Mouse (Mus musculus) forebrain, embryonic 13.5 days (tissue): ENCODE data around the gene Hmg20b. TPM values are rescaled to one million over a fixed set of nuclear protein-coding genes. Genes with fewer than 3 reads are reported as not detected.

Experiments
- ATAC-seq: fragments of 200-750 bp; cut with Nextera tagmentation; 2 replicates; pipeline ENCODE4 v1.8.0; 2017
- H3K27ac ChIP-seq: fragments of 300-500 bp; sonication (generic); 2 replicates; pipeline ENCODE4 v1.5.1; 2015; ENCODE audit warnings: inconsistent platforms, mild to moderate bottlenecking, moderate library complexity
- H3K27me3 ChIP-seq: fragments of 300-500 bp; sonication (generic); 2 replicates; pipeline ENCODE4 v1.6.1; 2015; ENCODE audit warnings: mild to moderate bottlenecking, inconsistent platforms
- H3K36me3 ChIP-seq: fragments of 300-500 bp; sonication (generic); 2 replicates; pipeline ENCODE4 v1.6.1; 2015; ENCODE audit warnings: mild to moderate bottlenecking, inconsistent platforms; ENCODE audit not compliant: poor library complexity, severe bottlenecking
- H3K4me1 ChIP-seq: fragments of 300-500 bp; sonication (generic); 2 replicates; pipeline ENCODE4 v1.6.1; 2015; ENCODE audit warnings: inconsistent platforms
- H3K4me2 ChIP-seq: fragments of 300-500 bp; sonication (generic); 2 replicates; pipeline ENCODE4 v1.6.1; 2015; ENCODE audit warnings: inconsistent platforms, mild to moderate bottlenecking, moderate library complexity
- H3K4me3 ChIP-seq: fragments of 300-500 bp; sonication (generic); 2 replicates; pipeline ENCODE4 v1.5.1; 2015; ENCODE audit warnings: mild to moderate bottlenecking, inconsistent platforms
- H3K9ac ChIP-seq: fragments of 300-500 bp; sonication (generic); 2 replicates; pipeline ENCODE4 v1.6.1; 2015; ENCODE audit warnings: mild to moderate bottlenecking, inconsistent platforms
- H3K9me3 ChIP-seq: fragments of 300-500 bp; sonication (generic); replicated peaks from 2 replicates; pipeline ENCODE4 v1.6.1; 2016; ENCODE audit warnings: inconsistent platforms
- WGBS: fragments of 180-500 bp; shearing (Covaris S2); methylation state at CpG from one replicate; pipeline ENCODE4 v1.1.7; 2015; 5-methylcytosine and 5-hydroxymethylcytosine counted together
- polyA plus RNA-seq: library from polyadenylated mRNA; unstranded; fragments of >200 nt; fragmentation: Nextera tagmentation; extraction: Ambion mirVana; gene quantifications from 2 replicates; pipeline ENCODE4 v1.2.1, GENCODE M21; 2015

Hmg20b gene
- polyA plus RNA-seq, 1 experiment from 2014 or later: 60.6 TPM

DNA sequence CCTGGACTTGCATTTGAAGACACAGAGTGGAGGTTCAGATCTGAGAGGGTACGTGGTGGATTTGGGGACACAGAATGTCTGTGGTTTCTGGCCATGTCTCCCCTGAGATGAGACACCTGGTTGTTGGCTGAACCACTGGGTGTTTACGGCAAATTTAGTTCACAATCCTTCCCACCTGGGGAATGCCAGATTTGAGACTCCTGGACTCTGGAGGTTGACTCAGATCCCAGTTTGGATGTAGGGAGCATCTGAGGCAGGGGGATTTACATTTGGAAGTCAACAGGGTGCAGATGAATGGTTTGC, 27.0 kb upstream of the Hmg20b start:
- H3K27ac ChIP-seq: peak overlapping the region; percentile 73; the same call in 1 of the 2 replicates

DNA sequence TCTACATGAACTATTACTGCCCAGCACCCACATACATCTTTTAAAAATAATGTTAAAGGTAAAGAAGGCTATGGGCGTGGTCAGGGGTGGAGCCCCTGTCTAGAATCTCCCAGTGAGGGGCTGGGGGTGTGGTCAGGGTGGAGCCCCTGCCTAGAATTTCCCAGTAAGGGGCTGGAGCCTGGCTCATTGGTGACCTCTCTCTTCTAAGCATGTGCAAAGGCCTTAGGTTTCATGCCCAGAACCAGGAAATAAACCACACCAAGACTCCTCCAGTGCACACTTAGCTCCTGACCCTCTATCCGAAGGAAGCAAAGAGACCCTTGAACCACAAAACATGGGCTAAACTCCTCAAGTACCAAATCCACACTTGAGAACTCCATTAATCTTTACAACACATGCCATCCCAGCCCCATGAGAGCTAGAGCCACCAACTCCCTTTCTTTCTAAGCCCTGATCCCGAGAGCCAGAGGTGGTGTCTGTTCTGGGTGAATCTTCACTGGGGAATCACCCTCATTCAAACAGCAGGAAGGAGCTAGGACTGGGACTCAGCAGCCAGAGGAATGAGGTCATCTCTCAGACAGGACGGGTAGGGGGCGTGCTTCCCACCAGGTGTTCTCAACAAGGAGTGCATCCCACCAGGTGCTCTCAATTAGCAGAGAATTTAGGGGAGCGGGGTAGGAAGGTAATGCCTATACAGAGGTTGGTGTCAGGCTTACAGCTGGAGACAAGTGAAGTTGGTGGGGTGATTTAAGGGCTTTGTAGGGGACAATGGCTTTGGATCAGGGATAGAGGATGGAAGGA, 26.5 kb upstream of the Hmg20b start:
- Histone ChIP-seq H3K9ac (peak overlapping the region; percentile 94), H3K27ac (peak overlapping the region; percentile 73; the same call in 1 of the 2 replicates), H3K4me3 (peak overlapping the region; percentile 83), H3K4me2 (peak overlapping the region; percentile 92), H3K36me3 (peaks cover 39% of the 10 kb centered on the region), H3K27me3 (no peaks in the 10 kb centered on the region), H3K4me1 (peaks cover 32% of the 10 kb centered on the region), H3K9me3 (no peaks in the 10 kb centered on the region)
- ATAC-seq: no peak
- 45% methylated on average over 6 of the region's 6 CpGs for WGBS

More for the DNA sequence above, 27.0 kb upstream of the Hmg20b start:
- Histone ChIP-seq H3K36me3 (peaks cover 38% of the 10 kb centered on the region), H3K27me3 (no peaks in the 10 kb centered on the region), H3K4me2 (peak overlapping the region; percentile 92), H3K9ac (peak overlapping the region; percentile 94), H3K9me3 (no peaks in the 10 kb centered on the region), H3K4me1 (peaks cover 32% of the 10 kb centered on the region), H3K4me3 (peak overlapping the region; percentile 83)
- ATAC-seq: no peak
- 55% methylated on average over 2 of the region's 2 CpGs for WGBS

DNA sequence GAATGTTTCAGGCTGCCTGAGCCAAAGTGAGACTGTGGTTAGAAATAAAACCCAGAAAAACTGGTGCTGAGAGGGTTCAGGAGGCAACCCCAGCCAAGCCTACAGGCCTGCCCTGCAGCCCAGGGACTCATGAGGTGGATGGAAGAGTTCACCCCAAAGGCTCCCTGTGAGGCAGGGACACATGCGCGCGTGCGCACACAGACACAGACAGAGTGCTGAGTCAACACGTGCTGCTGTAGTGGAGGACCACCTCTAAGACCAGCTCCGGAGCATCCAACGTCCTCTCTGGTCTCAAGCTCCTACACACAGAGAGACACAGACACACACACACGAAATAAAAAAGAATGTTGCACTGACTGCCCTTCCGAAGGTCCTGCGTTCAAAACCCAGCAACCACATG, 25.0 kb upstream of the Hmg20b start:
- H3K36me3 ChIP-seq: peaks cover 54% of the 10 kb centered on the region
- H3K27ac ChIP-seq: no peak overlapping the region
- H3K4me3 ChIP-seq: no peak overlapping the region
- no peak overlapping the region for H3K4me2 ChIP-seq
- H3K9me3 ChIP-seq: no peaks in the 10 kb centered on the region
- no peaks in the 10 kb centered on the region for H3K27me3 ChIP-seq
- no peak for ATAC-seq
- H3K4me1 ChIP-seq: peaks cover 32% of the 10 kb centered on the region
- H3K9ac ChIP-seq: no peak overlapping the region
- WGBS: 91% methylated on average over 10 of the region's 10 CpGs

DNA sequence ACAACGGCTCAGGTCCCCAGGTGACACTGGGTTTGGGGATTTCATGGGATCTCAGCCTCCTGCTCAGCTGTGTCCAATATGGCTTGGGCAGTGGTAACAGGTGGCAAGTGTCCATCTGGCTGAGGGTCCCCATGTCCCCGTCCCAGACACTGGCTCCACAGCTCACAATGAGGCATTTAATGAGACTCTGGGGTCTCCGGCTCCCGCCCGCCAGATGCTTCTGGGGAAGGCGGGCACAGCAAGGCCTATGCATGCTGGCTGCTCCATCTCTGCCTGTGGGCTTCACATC, 16.9 kb upstream of the Hmg20b start:
- Histone ChIP-seq H3K4me1 (peaks cover 37% of the 10 kb centered on the region), H3K4me2 (no peak overlapping the region), H3K4me3 (no peak overlapping the region), H3K27ac (no peak overlapping the region), H3K9me3 (no peaks in the 10 kb centered on the region), H3K27me3 (peaks cover 34% of the 10 kb centered on the region), H3K9ac (no peak overlapping the region), H3K36me3 (peaks cover 58% of the 10 kb centered on the region)
- 77% methylated on average over 6 of the region's 6 CpGs for WGBS
- no peak for ATAC-seq

DNA sequence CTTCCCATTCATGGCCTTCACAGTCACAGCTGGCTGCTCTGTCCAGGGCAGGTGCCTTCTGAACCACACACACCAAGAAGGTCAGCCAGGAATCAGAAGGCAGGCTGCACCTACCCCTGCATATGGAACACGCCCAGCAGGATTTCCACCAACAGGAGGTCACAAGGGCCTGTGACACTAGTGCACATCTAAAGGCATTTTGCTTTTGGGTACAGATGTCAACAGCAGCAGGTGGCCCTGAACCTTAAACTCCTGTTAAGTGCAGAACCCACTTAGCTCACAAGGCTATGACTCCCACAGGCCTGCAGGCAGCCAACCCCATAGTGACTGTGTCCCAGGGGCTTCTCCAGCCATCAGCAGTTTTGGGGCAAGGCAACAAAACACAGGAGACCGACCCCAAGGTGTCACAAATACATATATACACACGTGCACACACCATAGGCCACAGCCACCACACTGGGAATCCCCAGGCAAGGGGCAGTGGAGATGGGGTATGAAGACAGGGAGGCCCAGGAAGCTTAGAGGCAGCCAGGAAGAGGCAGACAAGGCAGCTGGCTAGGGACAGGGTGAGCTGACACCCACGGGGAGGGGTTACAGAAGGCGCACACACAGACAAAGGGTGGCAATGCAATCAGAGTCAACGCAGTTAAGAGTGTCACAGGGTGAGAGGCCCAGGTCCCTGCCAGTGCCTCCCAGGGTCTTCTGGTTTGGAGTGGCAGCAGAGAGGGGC, 16.4 kb upstream of the Hmg20b start:
- no peak for ATAC-seq
- no peak overlapping the region for H3K4me3 ChIP-seq
- H3K27me3 ChIP-seq: peaks cover 34% of the 10 kb centered on the region
- H3K4me2 ChIP-seq: no peak overlapping the region
- no peaks in the 10 kb centered on the region for H3K9me3 ChIP-seq
- H3K36me3 ChIP-seq: peaks cover 56% of the 10 kb centered on the region
- no peak overlapping the region; the same call in 1 of the 2 replicates for H3K9ac ChIP-seq
- no peak overlapping the region for H3K27ac ChIP-seq
- 84% methylated on average over 6 of the region's 6 CpGs for WGBS
- H3K4me1 ChIP-seq: peaks cover 37% of the 10 kb centered on the region

DNA sequence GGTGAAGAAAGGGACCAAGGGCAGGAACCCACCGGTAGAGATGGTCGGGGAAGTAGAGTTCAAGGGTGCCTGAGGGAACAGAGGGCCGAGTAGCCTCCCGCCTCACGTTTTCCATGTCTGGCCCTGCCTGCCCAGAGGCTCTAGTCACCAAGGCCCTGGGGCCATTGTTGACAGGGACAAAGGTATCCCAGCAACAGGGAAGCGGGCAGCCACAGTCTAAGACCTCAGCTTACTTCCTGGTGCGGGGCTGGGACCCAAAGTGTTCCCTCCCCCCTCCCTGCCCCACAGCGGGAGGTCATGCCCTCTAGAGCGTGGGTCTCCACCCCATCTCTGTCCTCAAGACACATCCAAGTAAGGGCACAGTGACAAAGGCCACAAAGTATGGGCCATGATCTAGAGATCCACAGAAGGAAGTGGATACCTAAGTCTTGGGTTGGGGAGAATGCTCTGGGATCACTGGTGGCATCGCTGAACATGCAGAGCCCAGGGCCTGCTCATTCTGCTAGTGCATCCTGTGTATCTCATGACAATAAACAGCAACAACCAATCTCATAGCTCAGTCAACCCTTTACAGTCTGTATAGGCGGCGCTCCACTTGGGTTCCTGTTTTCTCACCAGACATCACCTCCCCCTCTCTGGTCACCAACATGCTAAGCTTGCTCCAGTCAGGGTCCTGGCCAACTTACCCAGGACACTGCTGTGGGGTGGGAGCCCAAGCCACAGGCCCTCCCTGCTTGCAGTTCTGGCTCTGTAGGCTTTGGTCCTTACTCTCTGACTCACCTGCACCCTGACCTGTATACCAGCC, 15.6 kb upstream of the Hmg20b start, which contains the start of gene 4930404N11Rik:
Gene 4930404N11Rik, minus strand, starts transcription at position 145 of the 805 bp plus-strand sequence.
- Histone ChIP-seq H3K9me3 (no peaks in the 10 kb centered on the region), H3K9ac (peak within 1 kb of the TSS; percentile 57), H3K4me3 (peak within 1 kb of the TSS; percentile 32), H3K27ac (no peak within 1 kb of the TSS), H3K4me2 (peak within 1 kb of the TSS; percentile 62), H3K36me3 (peaks cover 48% of the 10 kb centered on the region), H3K4me1 (peaks cover 37% of the 10 kb centered on the region), H3K27me3 (peaks cover 34% of the 10 kb centered on the region)
- WGBS: 18% methylated on average over 12 of the region's 12 CpGs
- ATAC-seq: 0 out of 2 replicates have a peak, but pooled peaks have one; percentile 11

GRCm38 (mm10) chr10:81365073-81365472, 14.8 kb upstream of the Hmg20b start:
- no peak overlapping the region for H3K4me2 ChIP-seq
- H3K4me1 ChIP-seq: peaks cover 37% of the 10 kb centered on the region
- no peaks in the 10 kb centered on the region for H3K9me3 ChIP-seq
- WGBS: 31% methylated on average over 4 of the region's 4 CpGs
- peaks cover 43% of the 10 kb centered on the region for H3K36me3 ChIP-seq
- 0 out of 2 replicates have a peak, but pooled peaks have one; percentile 5 for ATAC-seq
- peaks cover 34% of the 10 kb centered on the region for H3K27me3 ChIP-seq
- H3K27ac ChIP-seq: no peak overlapping the region
- H3K9ac ChIP-seq: 0 out of 2 replicates have a peak overlapping the region, but pooled peaks have one; percentile 57
- H3K4me3 ChIP-seq: peak overlapping the region; percentile 32; the same call in 1 of the 2 replicates

DNA sequence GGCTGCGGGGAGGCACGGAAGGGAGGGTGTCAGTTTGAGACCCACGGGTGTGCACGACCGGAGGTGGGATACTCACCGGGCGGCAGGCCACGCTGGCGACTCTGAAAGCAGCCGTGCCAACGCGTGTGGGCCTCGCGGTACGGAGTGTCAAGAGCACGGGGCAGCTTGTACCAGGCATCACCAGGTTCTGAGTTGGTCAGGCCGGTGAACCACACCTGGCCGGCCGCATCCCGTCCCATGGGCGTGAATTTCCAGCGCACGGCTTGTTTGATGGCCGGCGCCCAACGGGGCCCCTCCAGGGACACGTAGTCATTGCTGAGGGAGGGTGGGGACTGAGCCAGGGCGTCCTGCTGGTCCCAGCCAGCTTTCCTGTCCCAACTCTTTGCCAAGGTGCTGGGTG, 14.4 kb upstream of the Hmg20b start:
- Histone ChIP-seq H3K4me1 (peaks cover 37% of the 10 kb centered on the region), H3K36me3 (peaks cover 40% of the 10 kb centered on the region)
- ATAC-seq: peak; percentile 7; the same call in 1 of the 2 replicates

GRCm38 (mm10) chr10:81363436-81364346, 13.4 kb upstream of the Hmg20b start:
- no peak for ATAC-seq
- peaks cover 30% of the 10 kb centered on the region for H3K36me3 ChIP-seq
- H3K4me3 ChIP-seq: peak overlapping the region; percentile 32
- no peaks in the 10 kb centered on the region for H3K9me3 ChIP-seq
- H3K27ac ChIP-seq: no peak overlapping the region
- H3K4me1 ChIP-seq: peaks cover 42% of the 10 kb centered on the region
- H3K4me2 ChIP-seq: peak overlapping the region; percentile 62
- H3K27me3 ChIP-seq: peaks cover 34% of the 10 kb centered on the region
- peak overlapping the region; percentile 57 for H3K9ac ChIP-seq
- 9% methylated on average over 52 of the region's 54 CpGs for WGBS

More for the DNA sequence above, 14.4 kb upstream of the Hmg20b start:
- Histone ChIP-seq H3K27ac (no peak overlapping the region), H3K27me3 (peaks cover 34% of the 10 kb centered on the region), H3K9ac (peak overlapping the region; percentile 57), H3K4me3 (peak overlapping the region; percentile 32), H3K9me3 (no peaks in the 10 kb centered on the region), H3K4me2 (peak overlapping the region; percentile 62)
- 8% methylated on average over 28 of the region's 28 CpGs for WGBS

GRCm38 (mm10) chr10:81362336-81362949, 12.2 kb upstream of the Hmg20b start:
- Histone ChIP-seq H3K9me3 (no peaks in the 10 kb centered on the region), H3K4me1 (peaks cover 54% of the 10 kb centered on the region), H3K27me3 (peaks cover 34% of the 10 kb centered on the region), H3K27ac (no peak overlapping the region), H3K4me3 (no peak overlapping the region), H3K9ac (no peak overlapping the region), H3K4me2 (no peak overlapping the region), H3K36me3 (peaks cover 18% of the 10 kb centered on the region)
- WGBS: 77% methylated on average over 12 of the region's 12 CpGs
- no peak for ATAC-seq
